Mouse (Mus musculus) lung, postnatal 14 days (tissue): Measurements from ENCODE around the gene Irx4.

Source experiments
- DNase-seq: peaks from one replicate; pipeline ENCODE4 v3.0.0; 2021

The Irx4 gene

GRCm38 (mm10) chr13:73260354-73261035 lies at the start of gene Irx4:
Gene Irx4 (plus strand): TSS chr13:73260479.
- no peak for DNase-seq

DNA sequence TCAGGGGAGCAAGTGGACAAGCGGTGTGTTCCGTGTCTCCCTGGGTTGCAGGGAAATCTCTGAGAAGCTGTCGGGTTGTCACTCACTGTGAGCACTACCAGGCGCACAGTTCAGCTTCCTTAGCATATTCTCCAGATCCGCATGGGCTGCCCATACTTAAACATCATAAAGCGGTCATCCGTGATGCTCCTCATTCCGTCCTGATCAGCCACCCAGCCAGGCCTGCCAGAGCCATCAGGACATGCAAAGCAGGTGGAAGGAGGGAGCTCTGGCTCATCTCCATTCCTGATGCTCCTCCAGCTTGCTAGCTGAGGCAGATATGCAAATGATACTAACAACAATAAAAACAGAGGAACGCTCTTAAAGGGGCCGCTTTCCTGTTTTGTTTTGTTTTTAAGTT lies 46.0 kb upstream of the Irx4 start:
- no peak for DNase-seq

- DNase-seq: no peak
These were observed 23.8 kb upstream of the Irx4 start for GRCm38 (mm10) chr13:73236461-73236860.

- DNase-seq: no peak
These were observed 21.0 kb upstream of the Irx4 start for GRCm38 (mm10) chr13:73239191-73239746.

- no peak for DNase-seq
These were observed 17.7 kb upstream of the Irx4 start for GRCm38 (mm10) chr13:73242556-73242955.

- DNase-seq: no peak
These were observed 13.3 kb upstream of the Irx4 start for GRCm38 (mm10) chr13:73246961-73247360.

DNA sequence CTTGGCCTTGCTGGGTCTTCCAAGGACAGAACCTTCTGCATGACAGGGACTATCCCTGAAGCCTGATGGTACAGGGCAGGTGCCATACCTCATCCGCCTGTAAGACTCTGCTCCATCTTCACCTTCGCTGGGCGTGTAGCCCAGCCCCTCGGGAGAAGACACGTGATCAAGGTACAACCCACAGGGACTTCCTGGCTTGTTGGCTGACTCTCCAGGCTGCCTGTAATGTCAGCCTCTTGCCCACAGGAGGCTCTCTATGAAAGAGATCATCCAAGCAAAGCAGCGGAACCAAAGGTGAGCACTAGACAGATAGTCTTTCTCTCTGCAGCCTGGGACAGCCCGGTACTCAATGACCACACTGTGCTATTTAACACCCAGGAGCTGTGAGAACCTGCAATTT lies 9.1 kb upstream of the Irx4 start:
- no peak for DNase-seq

- DNase-seq: no peak
These were observed 8.3 kb upstream of the Irx4 start for GRCm38 (mm10) chr13:73252022-73252421.

- no peak for DNase-seq
These were observed 1.9 kb upstream of the Irx4 start for GRCm38 (mm10) chr13:73258415-73258814.

DNA sequence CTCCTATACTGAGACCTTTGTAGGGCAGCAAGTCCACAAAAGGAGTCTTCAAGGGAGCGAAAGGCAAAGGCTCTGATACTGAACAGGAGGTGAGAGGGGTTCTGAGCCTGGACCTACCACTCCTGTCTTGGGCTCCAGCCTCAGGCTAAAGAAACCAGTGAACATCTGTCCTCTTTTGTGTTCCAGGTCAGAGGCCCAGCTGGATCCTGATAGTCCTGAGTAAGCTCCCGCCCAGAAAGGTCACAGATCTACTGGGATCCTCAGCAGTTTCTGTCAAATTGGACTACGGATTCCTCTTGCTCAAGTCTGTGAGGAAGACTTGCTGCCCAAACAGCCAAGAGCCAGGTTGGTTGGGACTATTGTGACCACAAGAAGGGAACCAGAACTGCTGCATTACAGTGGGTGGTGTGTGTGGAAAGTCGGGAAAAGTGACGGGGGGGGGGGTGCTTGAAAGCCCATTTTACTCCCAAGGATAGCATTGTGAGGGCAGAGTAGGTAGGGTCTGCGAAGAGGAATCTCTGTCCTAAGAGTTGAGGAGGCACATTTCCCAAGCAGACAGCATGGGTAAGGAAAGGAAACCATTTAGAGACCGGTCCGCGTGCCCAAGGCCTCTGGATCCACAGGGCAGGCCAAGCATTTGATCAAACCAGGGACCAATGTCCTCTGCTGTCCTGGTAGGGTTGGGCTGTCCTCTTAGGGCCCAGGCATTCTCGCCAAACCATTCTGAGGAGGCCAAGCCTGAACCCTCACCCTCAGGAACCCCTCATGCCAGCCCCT lies 514 bp upstream of the Irx4 start:
- no peak for DNase-seq

- DNase-seq: no peak
These were observed 904 bp downstream of the Irx4 start for GRCm38 (mm10) chr13:73261036-73261730.

DNA sequence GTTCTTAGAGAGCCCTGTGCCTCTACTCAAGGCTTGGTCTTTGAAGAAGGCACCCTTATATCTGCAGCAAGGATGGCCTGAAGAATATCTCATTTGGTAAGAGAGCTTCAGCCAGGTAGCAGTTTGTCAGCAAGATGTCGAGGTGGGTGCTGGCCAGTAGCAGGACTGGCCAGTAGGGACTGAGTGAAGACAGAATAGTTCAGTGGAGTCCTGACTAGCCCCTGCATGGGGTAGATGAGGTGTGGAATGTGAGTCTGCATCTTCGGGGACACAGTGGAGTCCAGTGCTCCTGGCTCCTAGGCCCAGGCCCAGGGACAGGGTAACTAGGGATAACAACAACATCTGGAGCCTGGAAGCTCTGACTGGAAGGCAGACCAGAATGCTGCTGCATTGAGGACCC lies 1.6 kb downstream of the Irx4 start:
- DNase-seq: no peak

DNA sequence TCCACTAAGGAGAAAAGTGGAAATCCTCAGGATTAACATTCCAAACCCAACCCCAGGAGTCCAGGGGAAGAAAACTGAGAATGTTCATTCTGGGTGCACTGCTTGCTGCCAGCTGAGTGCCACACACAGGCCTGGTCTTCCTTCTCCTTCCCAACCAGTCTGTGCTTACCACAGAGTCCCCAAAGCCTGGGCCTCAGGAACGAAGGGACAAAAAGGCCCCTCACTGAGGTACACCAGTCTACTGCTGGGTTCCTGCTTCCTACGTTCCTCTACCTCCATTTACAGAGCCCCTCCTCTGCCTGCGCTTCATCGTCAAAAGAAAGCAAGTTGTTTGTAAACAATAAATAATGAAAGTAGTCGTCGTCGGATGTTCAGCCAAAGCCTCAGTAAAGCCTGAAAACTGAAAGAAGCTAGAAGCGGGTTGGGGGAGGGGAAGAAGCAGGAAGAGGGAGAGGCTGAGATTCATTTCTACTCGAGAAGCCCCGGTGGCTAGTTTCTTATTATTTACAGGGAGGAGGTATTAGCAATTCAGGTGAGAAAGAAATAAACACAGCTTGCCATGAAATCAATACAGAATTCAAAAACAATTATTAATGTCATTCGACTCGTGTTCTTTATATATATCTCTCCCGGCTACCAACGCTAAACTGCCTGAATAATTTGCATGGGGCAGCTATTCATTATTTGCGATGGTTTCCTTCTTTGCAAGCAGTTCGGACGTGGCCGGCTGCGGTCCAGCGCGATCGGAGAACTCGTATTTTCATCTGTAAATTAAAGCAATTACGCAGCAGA lies 2.3 kb downstream of the Irx4 start:
- DNase-seq: no peak

DNA sequence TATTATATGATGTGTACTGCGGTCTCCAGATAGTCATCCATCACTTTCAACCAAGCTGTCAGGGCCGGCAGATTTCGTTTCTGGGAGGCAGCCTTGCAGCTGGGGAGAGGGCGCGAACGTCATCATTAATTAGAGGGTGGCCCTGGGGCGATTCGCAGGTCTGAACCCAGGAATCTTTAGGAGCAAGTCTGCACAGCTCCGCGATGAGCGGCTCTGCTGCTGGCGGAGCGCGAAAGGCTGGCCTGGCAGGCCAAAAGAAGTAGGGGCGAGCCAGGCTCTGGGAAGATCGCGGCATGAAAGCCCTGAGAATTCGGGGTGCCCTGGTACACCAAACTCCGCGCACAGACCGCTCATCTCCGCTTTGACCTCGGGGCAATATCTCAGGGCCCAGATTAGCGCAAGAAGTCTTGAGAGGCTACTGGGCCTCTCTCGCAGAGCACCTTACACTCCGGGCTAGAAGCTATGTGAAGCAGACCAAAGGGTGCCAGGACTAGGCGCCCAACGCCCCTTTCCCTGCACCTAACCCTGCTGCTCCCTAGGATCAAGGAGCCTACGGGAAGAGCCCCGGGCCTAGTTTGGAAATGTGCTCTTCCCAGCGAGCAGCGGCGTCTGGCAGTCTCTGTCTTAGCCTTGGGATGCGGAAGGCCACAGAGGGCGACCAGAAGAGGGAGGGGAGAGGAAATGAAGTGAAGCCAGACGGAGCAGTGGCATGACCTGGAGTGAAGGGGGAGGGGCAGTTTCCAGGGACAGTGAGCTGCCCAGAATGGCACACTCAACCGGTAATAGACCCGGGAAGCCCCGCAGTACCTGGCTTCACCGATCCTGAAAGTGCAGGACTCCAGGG lies 3.1 kb downstream of the Irx4 start:
- DNase-seq: no peak

DNA sequence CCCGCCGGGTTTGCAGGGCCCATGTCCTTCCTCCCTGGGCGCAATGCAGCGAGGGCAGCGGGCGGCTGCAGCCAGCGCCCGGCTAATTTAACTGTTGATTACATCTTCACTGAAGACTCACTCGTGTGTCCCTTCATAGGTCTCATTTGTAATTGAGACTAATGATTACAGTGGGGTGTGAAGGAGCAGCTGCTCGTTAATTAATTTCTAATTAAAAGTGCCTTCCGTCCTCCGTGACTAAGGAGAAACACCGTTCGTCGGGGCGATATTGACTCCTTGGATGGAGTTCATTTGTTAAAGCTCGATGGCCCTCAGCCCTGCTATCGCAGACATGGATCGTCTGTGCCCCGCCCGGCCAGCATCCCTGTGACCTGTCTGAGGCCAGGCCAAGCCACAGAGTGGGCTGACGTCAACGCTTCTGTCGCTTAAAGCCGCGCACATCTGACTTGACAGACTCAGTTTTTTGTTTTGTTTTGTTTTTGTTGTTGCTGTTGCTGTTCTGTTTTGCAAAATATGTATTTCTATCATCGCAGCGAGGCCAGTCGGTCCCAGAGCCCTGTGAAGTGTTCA lies 4.0 kb downstream of the Irx4 start:
- no peak for DNase-seq

DNA sequence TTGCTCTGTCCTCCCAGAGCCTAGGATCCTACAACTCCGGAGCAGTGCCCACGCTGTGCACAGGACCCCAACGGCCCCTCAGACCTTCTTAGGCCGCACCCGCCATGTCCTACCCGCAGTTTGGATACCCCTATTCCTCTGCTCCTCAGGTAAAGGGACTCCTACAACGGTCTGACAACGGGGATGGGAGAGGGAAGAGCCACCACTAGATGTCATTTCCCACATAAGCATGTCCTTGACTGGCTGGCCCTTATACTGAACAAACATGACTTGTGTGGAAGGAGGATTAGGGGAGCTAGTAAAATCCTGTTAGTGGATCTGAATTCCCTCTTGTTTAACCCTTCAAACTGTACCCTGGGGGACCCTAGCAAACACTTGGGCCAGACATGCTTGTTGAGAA lies 4.6 kb downstream of the Irx4 start:
- DNase-seq: no peak

DNA sequence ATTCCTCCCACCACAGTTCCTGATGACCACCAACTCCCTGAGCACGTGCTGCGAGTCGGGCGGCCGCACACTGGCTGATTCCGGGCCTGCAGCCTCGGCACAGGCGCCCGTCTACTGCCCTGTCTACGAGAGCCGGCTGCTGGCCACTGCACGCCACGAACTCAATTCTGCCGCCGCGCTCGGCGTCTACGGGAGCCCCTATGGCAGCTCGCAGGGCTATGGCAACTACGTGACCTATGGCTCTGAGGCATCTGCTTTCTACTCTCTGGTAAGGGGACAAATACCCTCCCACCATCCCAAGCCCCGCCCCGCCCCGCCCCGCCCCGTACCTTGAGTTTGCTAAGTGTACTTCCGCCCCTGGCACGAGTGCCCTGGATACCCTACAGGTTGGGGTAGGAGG lies 5.2 kb downstream of the Irx4 start:
- no peak for DNase-seq

DNA sequence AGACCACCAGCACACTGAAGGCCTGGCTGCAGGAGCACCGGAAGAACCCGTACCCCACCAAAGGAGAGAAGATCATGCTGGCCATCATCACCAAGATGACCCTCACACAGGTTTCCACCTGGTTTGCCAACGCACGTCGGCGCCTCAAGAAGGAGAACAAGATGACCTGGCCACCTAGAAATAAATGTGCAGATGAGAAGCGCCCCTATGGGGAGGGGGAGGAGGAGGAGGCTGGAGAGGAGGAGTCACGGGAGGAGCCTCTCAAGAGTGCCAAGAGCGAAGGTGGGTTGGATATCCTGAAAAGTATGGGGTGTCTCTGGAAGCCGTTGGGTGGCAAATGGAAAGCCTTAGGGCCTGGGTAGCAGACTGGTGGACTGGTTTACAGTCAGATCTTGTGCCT lies 7.3 kb downstream of the Irx4 start:
- DNase-seq: no peak

DNA sequence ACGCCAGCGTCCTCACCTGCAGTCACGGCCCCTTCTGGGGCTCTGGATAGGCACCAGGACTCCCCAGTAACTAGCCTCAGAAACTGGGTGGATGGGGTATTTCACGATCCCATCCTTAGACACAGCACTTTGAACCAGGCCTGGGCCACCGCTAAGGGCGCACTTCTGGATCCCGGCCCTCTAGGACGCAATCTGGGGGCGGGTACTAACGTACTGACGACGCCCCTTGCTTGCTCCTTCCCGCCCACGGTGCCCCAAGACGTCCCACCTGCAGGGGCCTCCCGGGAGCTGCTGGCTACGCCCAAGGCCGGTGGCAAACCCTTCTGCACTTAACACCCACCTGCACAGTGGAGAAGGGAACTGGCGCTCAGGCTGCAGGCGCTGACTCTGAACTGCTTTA lies 8.4 kb downstream of the Irx4 start:
- no peak for DNase-seq

DNA sequence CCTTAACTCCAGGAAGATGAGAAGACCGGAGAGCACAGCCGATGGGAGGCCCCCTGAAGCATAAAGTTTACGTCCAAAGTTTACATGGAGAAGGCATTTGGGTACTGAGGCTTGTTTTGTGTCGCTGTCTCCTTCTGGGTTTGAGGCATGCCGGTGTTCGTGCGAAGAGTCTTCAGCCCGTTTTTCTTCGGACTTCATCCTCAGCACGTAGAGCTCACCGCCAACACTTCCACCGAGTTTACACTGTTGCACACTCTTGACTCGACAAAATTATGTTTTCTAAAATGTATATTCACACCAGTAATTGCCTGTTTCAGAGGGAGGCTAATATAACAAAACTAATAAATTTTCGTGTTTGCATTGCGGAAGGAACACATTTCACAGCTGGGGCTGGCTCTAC lies 9.0 kb downstream of the Irx4 start:
- DNase-seq: no peak

DNA sequence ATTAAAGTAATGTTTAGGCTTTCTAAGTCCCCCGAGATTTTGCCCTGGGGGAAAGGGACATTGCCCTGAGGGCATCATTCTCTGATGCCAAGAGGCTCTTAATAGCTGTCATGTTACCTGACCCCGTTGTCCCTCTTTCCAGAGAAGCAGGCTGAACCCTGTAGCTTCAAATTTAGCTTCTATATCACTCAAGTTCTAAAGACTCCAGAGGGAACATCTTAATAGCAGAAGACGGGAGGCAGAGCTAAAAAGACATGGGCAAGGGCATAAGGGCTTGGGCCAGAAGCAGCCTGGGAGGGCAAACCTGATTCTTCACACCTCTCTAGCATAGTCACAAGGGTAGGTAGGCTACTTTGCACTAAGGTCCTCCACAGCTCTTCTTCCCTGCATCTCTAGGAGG lies 9.6 kb downstream of the Irx4 start:
- DNase-seq: no peak
